ENCODE assay signal across 23 mouse cellular contexts in genomic region chr6:140258101-140258500, GRCm38 (mm10).
DNase-seq lines count a peak whose midpoint lies in the region; ATAC-seq and TF ChIP-seq lines count a peak whose summit lies in the region.
"Had no signal": no experiment of that assay in that cellular context is flagged by ENCODE, and none has a peak within 500 bp of the region (broad histone marks: within the 10 kb centered on the region; RNA-seq: fewer than 3 reads in every experiment).

No protein-coding gene starts in this region.

- H3K4me1 ChIP-seq in hindbrain, embryonic 11.5 days (replicated peaks; ENCODE audit: control insufficient read depth, insufficient read depth, low read length) = no peaks in the 10 kb centered on the region
- no peaks in the 10 kb centered on the region for H3K4me1 ChIP-seq in hindbrain, embryonic 13.5 days (replicated peaks)
- H3K4me1 ChIP-seq in kidney, postnatal 0 days (replicated peaks; ENCODE audit: insufficient read depth, low read length) = no peaks in the 10 kb centered on the region
- H3K4me1 ChIP-seq: embryonic facial prominence, embryonic 13.5 days; forebrain, embryonic 12.5 days; heart, embryonic 12.5 days; hindbrain, embryonic 12.5 days had no signal

- TF ChIP-seq CTCF in kidney, postnatal 0 days (IDR thresholded peaks at IDR 0.05; ENCODE audit: low read depth) = no peak

- intact Hi-C loops in heart, postnatal 14 days (cut with DNase I) = no loop called here

- H3K4me3 ChIP-seq in hindbrain, embryonic 11.5 days (ENCODE audit: low read depth, low read length) = no peak overlapping the region
- H3K4me3 ChIP-seq in hindbrain, embryonic 13.5 days = no peak overlapping the region
- no peak overlapping the region for H3K4me3 ChIP-seq in kidney, postnatal 0 days (replicated peaks; ENCODE audit: low read depth, low read length)
- H3K4me3 ChIP-seq: embryonic facial prominence, embryonic 13.5 days; forebrain, embryonic 12.5 days; heart, adult 2 months; heart, embryonic 12.5 days; hindbrain, embryonic 12.5 days had no signal

- WGBS in hindbrain, embryonic 11.5 days = 86% methylated on average over 5 of the region's 5 CpGs
- WGBS in hindbrain, embryonic 13.5 days = 80% methylated on average over 5 of the region's 5 CpGs
- WGBS in kidney, postnatal 0 days = 48% methylated on average over 5 of the region's 5 CpGs

- H3K4me2 ChIP-seq in hindbrain, embryonic 11.5 days (replicated peaks; ENCODE audit: low read depth, low read length) = no peak overlapping the region
- H3K4me2 ChIP-seq in hindbrain, embryonic 13.5 days = no peak overlapping the region
- H3K4me2 ChIP-seq in kidney, postnatal 0 days (ENCODE audit: low read length) = no peak overlapping the region
- H3K4me2 ChIP-seq: embryonic facial prominence, embryonic 13.5 days; forebrain, embryonic 12.5 days; heart, embryonic 12.5 days; hindbrain, embryonic 12.5 days had no signal

- no peaks in the 10 kb centered on the region for H3K27me3 ChIP-seq in hindbrain, embryonic 11.5 days (ENCODE audit: control insufficient read depth, insufficient read depth, low read length)
- H3K27me3 ChIP-seq in hindbrain, embryonic 13.5 days = 0 out of 2 replicates have a peak, but pooled peaks cover 2% of the 10 kb centered on the region
- no peaks in the 10 kb centered on the region for H3K27me3 ChIP-seq in kidney, postnatal 0 days (ENCODE audit: insufficient read depth, low read length)
- H3K27me3 ChIP-seq: embryonic facial prominence, embryonic 13.5 days; forebrain, embryonic 12.5 days; heart, embryonic 12.5 days; hindbrain, embryonic 12.5 days had no signal

- no peaks in the 10 kb centered on the region for H3K9me3 ChIP-seq in hindbrain, embryonic 11.5 days (ENCODE audit: control insufficient read depth, low read length)
- no peaks in the 10 kb centered on the region for H3K9me3 ChIP-seq in hindbrain, embryonic 13.5 days
- H3K9me3 ChIP-seq in kidney, postnatal 0 days (replicated peaks; ENCODE audit: low read length) = no peaks in the 10 kb centered on the region
- H3K9me3 ChIP-seq: embryonic facial prominence, embryonic 13.5 days; heart, embryonic 12.5 days; hindbrain, embryonic 12.5 days had no signal

- no peak overlapping the region for H3K9ac ChIP-seq in hindbrain, embryonic 11.5 days (ENCODE audit: low read depth, low read length)
- H3K9ac ChIP-seq in hindbrain, embryonic 13.5 days = no peak overlapping the region
- no peak overlapping the region for H3K9ac ChIP-seq in kidney, postnatal 0 days (ENCODE audit: low read depth, low read length)
- H3K9ac ChIP-seq: embryonic facial prominence, embryonic 13.5 days; forebrain, embryonic 12.5 days; heart, embryonic 12.5 days; hindbrain, embryonic 12.5 days had no signal

- DNase-seq in hindbrain, embryonic 11.5 days (ENCODE audit: low spot score) = no peak
- DNase-seq in kidney, adult 9 months = peak; percentile 66
- DNase-seq in kidney, postnatal 0 days (ENCODE audit: low spot score) = peak; percentile 62
- peak; percentile 46 to 58 for DNase-seq in kidney, postnatal 36 days
- DNase-seq in right cerebral cortex, adult 2 months (ENCODE audit: low spot score in 2 of 2) = no peak
- DNase-seq in heart, postnatal 14 days = no peak
- no peak for DNase-seq in ovary, postnatal 14 days (ENCODE audit: low spot score)
- DNase-seq: adrenal gland, adult 8-10 months; B cell, adult 2 months; cerebellum, adult 18-20 months; cerebellum, adult 9-11 months; cerebellum, postnatal 36 days; gastrocnemius, postnatal 10 days; heart, adult 2 months; heart, postnatal 36 days had no signal

- 0 out of 2 replicates have a peak, but pooled peaks have one; percentile 10 for ATAC-seq in hindbrain, embryonic 11.5 days (ENCODE audit: low FRiP score)
- ATAC-seq in hindbrain, embryonic 13.5 days (ENCODE audit: low FRiP score) = no peak
- ATAC-seq in kidney, postnatal 0 days (replicated peaks; ENCODE audit: low FRiP score, low read depth) = peak; percentile 89
- ATAC-seq: CD4-positive, CD25-positive, alpha-beta regulatory T cell, adult 4 months; forebrain, embryonic 16.5 days had no signal

- no peaks in the 10 kb centered on the region for H3K36me3 ChIP-seq in hindbrain, embryonic 11.5 days (ENCODE audit: control insufficient read depth, insufficient read depth, low read length)
- no peaks in the 10 kb centered on the region for H3K36me3 ChIP-seq in hindbrain, embryonic 13.5 days
- no peaks in the 10 kb centered on the region for H3K36me3 ChIP-seq in kidney, postnatal 0 days (ENCODE audit: insufficient read depth, low read length)
- H3K36me3 ChIP-seq: embryonic facial prominence, embryonic 13.5 days; forebrain, embryonic 12.5 days; G1E; heart, embryonic 12.5 days; hindbrain, embryonic 12.5 days had no signal

- no peak overlapping the region for H3K27ac ChIP-seq in hindbrain, embryonic 11.5 days (ENCODE audit: low read depth, low read length)
- no peak overlapping the region for H3K27ac ChIP-seq in hindbrain, embryonic 13.5 days
- H3K27ac ChIP-seq in kidney, postnatal 0 days = no peak overlapping the region
- H3K27ac ChIP-seq: embryonic facial prominence, embryonic 13.5 days; forebrain, embryonic 12.5 days; heart, adult 2 months; hindbrain, embryonic 12.5 days had no signal

Comparison
In these comparisons a context has a peak if more than half of its experiments do, and no peak if none do; other contexts are left out.
1. DNase-seq: peak in kidney, adult 9 months (single experiment), kidney, postnatal 0 days (single experiment) and kidney, postnatal 36 days (2 of 2); none in hindbrain, embryonic 11.5 days (single experiment), right cerebral cortex, adult 2 months (0 of 2), heart, postnatal 14 days (0 of 2) and ovary, postnatal 14 days (single experiment).